Mouse (Mus musculus) erythroblast, embryonic 14.5 days (primary cell): Measurements from ENCODE around the gene Nradd. TPM values are rescaled to one million over a fixed set of nuclear protein-coding genes. Genes with fewer than 3 reads are reported as not detected.
A peak's percentile ranks its signal among the peaks of the same experiment; 100 is the strongest.

Experiments used
- H3K27me3 ChIP-seq: 2 replicates; pipeline ENCODE4 v1.6.1; 2012; ENCODE audit warnings: inconsistent platforms; ENCODE audit not compliant: control insufficient read depth
- H3K36me3 ChIP-seq: 2 replicates; pipeline ENCODE4 v1.6.1; 2012; ENCODE audit warnings: mild to moderate bottlenecking, inconsistent platforms; ENCODE audit not compliant: control insufficient read depth
- H3K4me1 ChIP-seq: 2 replicates; pipeline ENCODE4 v1.6.1; 2012; ENCODE audit warnings: inconsistent platforms; ENCODE audit not compliant: control insufficient read depth
- H3K4me3 ChIP-seq: replicated peaks from 2 replicates; pipeline ENCODE3; 2012; ENCODE audit warnings: moderate library complexity, mild to moderate bottlenecking, inconsistent platforms
- H3K9me3 ChIP-seq: 2 replicates; pipeline ENCODE4 v1.6.1; 2012; ENCODE audit warnings: low read length, inconsistent platforms, mixed read lengths; ENCODE audit not compliant: control insufficient read depth
- GATA1 ChIP-seq: IDR thresholded peaks from 2 replicates; pipeline ENCODE4 v1.6.1; 2012; ENCODE audit warnings: low read length, inconsistent platforms, mixed read lengths
- TAL1 ChIP-seq: IDR thresholded peaks from 3 replicates; pipeline ENCODE4 v1.6.1; 2012; ENCODE audit warnings: low read length, inconsistent platforms, mixed read lengths
- polyA plus RNA-seq: library from polyadenylated mRNA; stranded (reverse); fragments of >175 nt; gene quantifications from 2 replicates; pipeline ENCODE4 v1.2.3, GENCODE M21; 2012

Gene Nradd
- polyA plus RNA-seq, 1 experiment, result 0.05 TPM

DNA sequence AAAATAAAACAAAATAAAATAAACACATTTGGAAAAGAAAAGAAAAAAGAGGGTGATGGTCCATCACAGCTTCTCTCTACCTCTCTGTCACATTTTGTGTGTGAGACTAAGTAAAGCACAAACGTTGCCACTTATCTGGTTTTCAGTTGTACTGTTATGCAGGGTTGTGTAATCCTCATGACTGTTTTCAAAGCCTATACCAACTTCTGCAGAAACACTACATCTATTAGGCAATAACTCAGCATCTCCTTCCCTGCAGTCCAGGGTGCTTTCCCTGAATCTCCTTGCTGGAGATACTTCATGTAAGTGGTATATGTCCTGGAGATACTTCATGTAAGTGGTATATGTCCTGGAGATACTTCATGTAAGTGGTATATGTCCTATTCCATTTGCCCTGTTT lies 38.6 kb upstream of the Nradd start:
- Histone ChIP-seq H3K36me3 (peaks cover 20% of the 10 kb centered on the region), H3K4me3 (no peak overlapping the region), H3K27me3 (peaks cover 11% of the 10 kb centered on the region), H3K4me1 (peaks cover 81% of the 10 kb centered on the region), H3K9me3 (no peaks in the 10 kb centered on the region)
- no peak for TF ChIP-seq GATA1
- TF ChIP-seq TAL1, result no peak

DNA sequence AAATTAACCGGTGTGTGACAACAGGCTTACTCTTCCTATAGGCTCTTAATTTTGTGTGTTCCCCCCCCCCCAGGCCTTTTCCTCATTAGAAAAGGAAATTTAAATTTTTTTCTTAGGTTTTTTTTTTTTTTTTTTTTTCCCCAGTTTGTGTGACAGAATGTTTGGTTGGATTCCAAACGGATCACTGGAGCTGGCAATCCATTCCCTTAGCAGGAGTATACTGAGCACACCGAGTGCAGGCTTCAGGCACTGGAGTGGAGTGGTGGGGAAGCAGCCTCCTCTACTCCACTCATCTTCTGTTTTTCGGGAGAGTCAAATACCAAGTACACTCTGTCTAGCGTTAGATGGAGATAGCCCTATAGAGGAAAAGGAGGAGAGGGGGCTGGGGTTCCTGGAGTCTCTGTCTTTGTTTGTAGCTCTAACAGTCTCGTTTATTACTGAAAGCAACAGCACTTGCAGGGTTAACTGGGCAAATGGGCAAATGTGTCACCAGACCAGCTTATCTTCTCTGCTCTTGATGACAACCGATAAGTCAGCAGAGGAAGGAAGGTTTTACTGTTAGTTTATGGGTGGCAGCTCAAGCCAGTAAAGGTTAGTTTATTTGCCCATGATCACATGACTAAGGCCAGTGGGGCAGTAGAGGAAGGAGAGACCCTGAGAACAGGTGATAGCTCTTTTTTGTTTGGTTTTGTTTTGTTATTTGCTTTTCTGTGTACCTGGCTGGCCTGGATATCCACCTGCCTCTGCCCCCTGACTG lies 36.8 kb upstream of the Nradd start:
- Histone ChIP-seq H3K36me3 (peaks cover 21% of the 10 kb centered on the region), H3K9me3 (no peaks in the 10 kb centered on the region), H3K4me1 (peaks cover 72% of the 10 kb centered on the region), H3K4me3 (no peak overlapping the region), H3K27me3 (no peaks in the 10 kb centered on the region)
- TF ChIP-seq TAL1 (no peak), GATA1 (no peak)

DNA sequence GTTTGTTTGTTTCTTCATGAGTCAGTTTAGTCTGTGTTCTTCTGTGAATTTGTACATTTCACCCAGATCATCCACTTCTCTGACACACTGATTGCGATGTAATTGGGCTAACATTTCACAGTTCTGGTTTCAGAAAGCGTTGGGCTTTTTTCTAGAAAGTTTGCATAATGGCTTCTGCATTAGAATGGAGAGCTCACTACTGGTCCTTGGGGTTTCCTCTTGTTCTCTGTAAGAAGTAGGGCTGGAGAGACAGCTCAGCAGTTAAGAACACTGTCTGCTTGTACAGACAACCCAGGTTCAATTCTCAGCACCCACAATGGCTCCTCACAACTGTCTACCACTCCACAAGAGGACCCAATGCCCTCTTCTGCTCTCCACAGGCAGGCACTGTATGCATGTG lies 36.0 kb upstream of the Nradd start:
- Histone ChIP-seq H3K9me3 (no peaks in the 10 kb centered on the region), H3K4me3 (no peak overlapping the region), H3K4me1 (peaks cover 72% of the 10 kb centered on the region), H3K36me3 (peaks cover 21% of the 10 kb centered on the region), H3K27me3 (no peaks in the 10 kb centered on the region)
- TF ChIP-seq TAL1, result no peak

DNA sequence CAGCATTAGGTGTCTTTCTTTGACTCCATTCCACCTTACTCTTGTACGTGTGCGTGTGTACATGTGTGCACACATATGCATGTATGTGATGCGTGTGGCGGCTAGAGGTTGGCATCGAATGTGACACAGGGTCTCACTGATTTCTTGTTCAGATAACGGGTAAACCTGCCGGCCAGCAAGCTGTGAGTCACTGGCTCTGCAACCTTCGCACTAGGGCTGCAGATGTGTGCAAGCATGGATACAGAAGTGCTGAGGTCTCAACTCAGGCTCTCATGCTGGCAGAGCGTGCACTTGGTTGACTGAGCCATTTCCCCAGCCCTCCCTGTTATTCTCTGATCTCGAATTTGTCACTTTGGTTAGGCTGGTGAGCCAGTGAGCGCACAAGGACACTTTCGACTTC lies 35.3 kb upstream of the Nradd start:
- Histone ChIP-seq H3K9me3 (no peaks in the 10 kb centered on the region), H3K27me3 (no peaks in the 10 kb centered on the region), H3K36me3 (peaks cover 21% of the 10 kb centered on the region), H3K4me1 (peaks cover 72% of the 10 kb centered on the region), H3K4me3 (no peak overlapping the region)
- TF ChIP-seq TAL1, result no peak

DNA sequence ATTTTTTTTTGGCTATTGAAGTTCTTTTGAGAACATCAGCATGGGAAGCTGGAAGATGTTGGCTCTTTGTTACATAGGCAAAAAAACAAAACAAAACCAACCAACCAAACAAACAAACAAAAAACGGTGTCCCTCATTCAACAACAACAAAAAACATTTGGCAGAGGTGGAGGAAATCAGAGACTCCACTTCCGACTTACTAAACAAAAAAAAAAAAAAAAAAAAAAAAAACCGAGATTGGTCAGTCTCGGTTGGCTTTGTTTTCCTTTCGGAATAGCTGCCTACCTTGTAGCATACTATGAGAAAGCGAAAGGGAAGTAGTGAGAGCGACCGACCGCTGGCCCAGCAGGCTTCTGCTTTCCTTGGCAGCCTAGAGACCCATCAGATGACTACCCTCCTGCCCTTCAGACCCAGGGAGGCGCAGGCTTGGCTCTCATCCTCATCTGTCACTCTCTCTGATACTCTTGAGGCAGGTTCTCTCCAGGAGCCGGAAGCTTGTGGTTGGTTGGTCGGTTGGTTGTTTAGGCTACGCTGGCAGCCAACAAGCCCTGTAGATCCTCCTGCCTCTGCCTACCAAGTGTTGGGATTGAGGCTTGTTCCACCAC lies 33.3 kb upstream of the Nradd start:
- Histone ChIP-seq H3K4me3 (peak overlapping the region; percentile 68), H3K36me3 (peaks cover 17% of the 10 kb centered on the region), H3K27me3 (peaks cover 14% of the 10 kb centered on the region), H3K4me1 (peaks cover 79% of the 10 kb centered on the region), H3K9me3 (no peaks in the 10 kb centered on the region)
- TF ChIP-seq TAL1, result no peak
- no peak for TF ChIP-seq GATA1

DNA sequence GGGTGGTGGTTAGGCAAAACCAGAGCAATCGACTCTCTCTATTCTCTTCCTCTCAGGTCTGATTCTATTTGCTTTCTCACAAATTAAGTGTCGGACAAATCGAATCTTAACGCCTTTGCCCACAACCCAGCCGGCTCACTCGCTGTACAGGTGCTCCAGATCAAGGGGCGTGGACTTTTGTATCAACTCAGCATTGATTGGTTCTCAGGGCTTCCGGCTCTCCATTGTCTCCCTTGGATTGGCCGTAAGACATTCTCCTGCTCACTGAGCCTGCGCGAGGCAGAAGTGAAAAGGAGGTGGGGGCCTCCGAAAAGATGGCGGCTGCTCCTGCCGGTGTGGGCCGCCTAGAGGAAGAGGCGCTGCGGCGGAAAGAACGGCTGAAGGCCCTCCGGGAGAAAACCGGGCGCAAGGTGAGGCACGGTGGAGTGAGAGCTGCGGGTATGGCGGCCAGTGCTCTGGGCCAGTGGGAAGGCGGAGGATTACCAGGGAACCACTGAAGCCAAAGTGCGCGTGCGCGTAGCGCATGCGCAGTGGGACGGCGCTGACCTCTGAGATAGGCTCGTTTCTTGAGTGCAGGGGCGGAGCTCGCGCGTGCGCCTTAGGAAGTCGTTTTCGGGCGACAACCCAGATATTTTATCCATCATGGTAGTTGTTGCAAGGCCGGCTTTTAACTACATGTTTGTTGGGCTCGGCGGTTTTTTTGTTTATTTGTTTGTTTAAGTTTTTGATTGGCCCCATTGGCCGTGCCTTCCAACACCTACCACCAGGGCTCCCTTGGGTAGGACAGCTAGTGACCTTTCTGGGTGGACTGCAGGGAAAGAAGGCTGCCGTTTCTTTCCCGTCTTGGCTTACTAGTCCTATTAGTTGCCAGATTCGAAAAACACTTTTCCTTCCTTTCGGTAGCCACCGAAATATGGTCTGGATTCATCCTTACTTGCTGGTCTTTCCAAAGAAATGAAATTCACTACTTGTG lies 32.3 kb upstream of the Nradd start, which contains the start of gene Ccdc12:
TSS of gene Ccdc12 (plus strand) at position 255 of the 973 bp plus-strand sequence.
- H3K4me3 ChIP-seq, result peak within 1 kb of the TSS; percentile 68
- H3K36me3 ChIP-seq, result peaks cover 14% of the 10 kb centered on the region
- TF ChIP-seq GATA1 (no peak), TAL1 (no peak)
- peaks cover 77% of the 10 kb centered on the region for H3K4me1 ChIP-seq
- no peaks in the 10 kb centered on the region for H3K9me3 ChIP-seq
- peaks cover 25% of the 10 kb centered on the region for H3K27me3 ChIP-seq

DNA sequence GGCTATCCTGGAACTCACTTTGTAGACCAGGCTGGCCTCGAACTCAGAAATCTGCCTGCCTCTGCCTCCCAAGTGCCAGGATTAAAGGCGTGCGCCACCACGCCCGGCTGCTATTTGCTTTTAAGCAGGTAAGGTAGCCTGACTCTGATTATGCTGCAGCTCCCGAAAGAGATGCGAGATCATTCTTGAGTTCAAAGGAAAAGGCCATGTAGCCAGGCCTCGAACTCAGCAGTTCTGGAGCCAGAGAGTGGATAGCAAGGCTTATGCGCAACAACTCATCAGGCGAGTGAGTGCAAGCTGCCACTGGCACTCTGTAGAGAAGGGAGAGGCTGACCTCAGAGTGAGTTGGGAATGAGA lies 31.4 kb upstream of the Nradd start:
- peaks cover 14% of the 10 kb centered on the region for H3K36me3 ChIP-seq
- H3K9me3 ChIP-seq, result no peaks in the 10 kb centered on the region
- H3K4me3 ChIP-seq, result peak overlapping the region; percentile 68
- H3K4me1 ChIP-seq, result peaks cover 71% of the 10 kb centered on the region
- H3K27me3 ChIP-seq, result peaks cover 34% of the 10 kb centered on the region
- TF ChIP-seq TAL1 (no peak), GATA1 (no peak)

DNA sequence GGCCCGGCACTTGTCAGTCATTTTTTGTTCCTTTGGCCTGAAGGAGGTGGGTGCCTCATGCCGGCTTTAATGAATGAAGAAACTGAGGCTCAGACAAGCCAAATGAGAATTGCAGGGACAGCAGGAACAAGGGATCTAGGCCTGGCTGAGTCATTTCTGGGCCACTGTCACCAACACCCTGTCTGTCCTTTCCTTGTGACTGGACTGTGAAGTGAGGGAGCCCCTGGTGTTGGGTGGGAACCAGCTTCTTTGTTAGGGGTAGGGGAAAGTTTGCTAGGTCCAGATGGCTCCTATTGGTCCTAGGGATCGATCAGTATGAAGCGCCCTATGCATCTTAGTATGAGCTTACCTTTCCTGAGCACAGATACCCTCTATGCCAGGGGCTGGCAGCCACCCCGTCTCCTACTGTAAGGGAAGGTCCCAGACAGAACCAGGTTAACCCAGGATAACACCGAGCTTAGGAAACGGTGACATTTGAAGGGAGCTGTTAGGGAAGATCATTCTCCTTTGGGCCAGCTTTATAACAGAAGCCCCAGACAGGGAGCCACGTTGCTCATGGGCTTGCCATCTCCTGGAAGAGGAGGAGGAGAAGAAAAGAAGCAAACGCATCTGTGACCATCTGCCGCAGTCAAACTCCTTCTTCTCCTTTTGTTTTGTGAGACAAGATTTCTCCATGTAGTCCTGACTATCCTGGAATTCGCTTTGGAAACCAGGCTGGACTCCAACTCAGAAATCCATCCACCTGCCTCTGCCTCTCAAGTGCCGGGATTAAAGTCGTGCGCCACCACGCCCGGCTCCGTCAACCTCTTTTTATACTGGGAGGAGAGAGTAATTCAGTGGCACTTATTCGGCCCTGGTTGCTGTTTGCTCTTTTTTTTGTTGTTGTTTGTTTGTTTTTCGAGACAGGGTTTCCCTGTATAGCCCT lies 30.7 kb upstream of the Nradd start:
- Histone ChIP-seq H3K9me3 (no peaks in the 10 kb centered on the region), H3K4me3 (peak overlapping the region; percentile 75), H3K4me1 (peaks cover 66% of the 10 kb centered on the region), H3K27me3 (peaks cover 37% of the 10 kb centered on the region), H3K36me3 (peaks cover 14% of the 10 kb centered on the region)
- no peak for TF ChIP-seq GATA1
- no peak for TF ChIP-seq TAL1
